Mouse (Mus musculus) stomach, embryonic 14.5 days (tissue): Measurements from ENCODE around the gene Tnfrsf26. TPM values are rescaled to one million over a fixed set of nuclear protein-coding genes. Genes with fewer than 3 reads are reported as not detected.

Experiments used
- microRNA-seq: library from miRNA; unstranded; fragments of <30 nt; microRNA quantifications from one replicate; pipeline ENCODE4, GENCODE M21; 2016
- polyA plus RNA-seq: library from polyadenylated mRNA; unstranded; fragments of >200 nt; fragmentation: Nextera tagmentation; extraction: Ambion mirVana; gene quantifications from 2 replicates; pipeline ENCODE4 v1.2.1, GENCODE M21; 2014

Tnfrsf26 gene
- polyA plus RNA-seq, 1 experiment from 2014 or later: 0.17 TPM

Small RNAs within 50 kb of the gene (microRNA-seq; reads per million reads assigned to microRNA genes)
- gene Mir7064: 1.3 reads per million

Other genes with a start within 250 kb of the Tnfrsf26 start
- gene Cdkn1c, start 167.7 kb downstream of the Tnfrsf26 start, polyA plus RNA-seq: 824 and 970 TPM in 2 replicates
- 9.2 and 9.8 TPM in 2 replicates for gene Slc22a18, start 155.0 kb downstream of the Tnfrsf26 start, polyA plus RNA-seq
- 4.6 and 5.9 TPM in 2 replicates for gene Phlda2, start 125.6 kb downstream of the Tnfrsf26 start, polyA plus RNA-seq
- gene Nap1l4, start 79.6 kb downstream of the Tnfrsf26 start, polyA plus RNA-seq: 109 and 120 TPM in 2 replicates
- 51.1 and 58.1 TPM in 2 replicates for gene Cars, start 28.6 kb downstream of the Tnfrsf26 start, polyA plus RNA-seq
- gene Tnfrsf22, start 20.9 kb upstream of the Tnfrsf26 start, polyA plus RNA-seq: 12.4 and 13.7 TPM in 2 replicates
- gene Tnfrsf23, start 57.1 kb upstream of the Tnfrsf26 start, polyA plus RNA-seq: 1.7 and 1.9 TPM in 2 replicates
- 46.1 and 46.6 TPM in 2 replicates for gene Osbpl5, start 128.3 kb upstream of the Tnfrsf26 start, polyA plus RNA-seq
- gene Mrgprg, start 138.3 kb upstream of the Tnfrsf26 start, polyA plus RNA-seq: 0.14 TPM in 1 of 2 replicates, not detected in the other
- 1.7 and 2.7 TPM in 2 replicates for gene Mrgpre, start 155.8 kb upstream of the Tnfrsf26 start, polyA plus RNA-seq
- 8.5 and 9.8 TPM in 2 replicates for gene Nadsyn1, start 194.1 kb upstream of the Tnfrsf26 start, polyA plus RNA-seq
- 43.8 and 53.1 TPM in 2 replicates for gene Dhcr7, start 194.4 kb upstream of the Tnfrsf26 start, polyA plus RNA-seq
- not detected in 2 replicates for gene Gm498, start 238.1 kb upstream of the Tnfrsf26 start, polyA plus RNA-seq